Mouse (Mus musculus) midbrain, postnatal 0 days (tissue): ENCODE measurements around the gene Atg4d. TPM values are rescaled to one million over a fixed set of nuclear protein-coding genes. Genes with fewer than 3 reads are reported as not detected.
"Not testable (repeated sequence)": the region's sequence is repeated elsewhere in the genome, so short reads cannot be mapped to it uniquely, and the experiment has no call there.

Experiments
- ATAC-seq: fragments of 200-750 bp; cut with Nextera tagmentation; 2 replicates; pipeline ENCODE4 v1.8.0; 2017; ENCODE audit warnings: moderate number of reproducible peaks, mild to moderate bottlenecking, moderate TSS enrichment, moderate library complexity; ENCODE audit not compliant: low FRiP score
- DNase-seq: peaks from one replicate; pipeline ENCODE4 v3.0.0-alpha.2; 2015; ENCODE audit warnings: low spot score
- H3K27ac ChIP-seq: fragments of 300-500 bp; sonication (generic); 2 replicates; pipeline ENCODE4 v1.5.1; 2014; ENCODE audit warnings: low read depth, mild to moderate bottlenecking, low read length, mixed read lengths
- H3K27me3 ChIP-seq: fragments of 300-500 bp; sonication (generic); 2 replicates; pipeline ENCODE4 v1.6.1; 2014; ENCODE audit warnings: low read length, control low read depth, mixed read lengths; ENCODE audit not compliant: insufficient read depth
- H3K36me3 ChIP-seq: fragments of 300-500 bp; sonication (generic); 2 replicates; pipeline ENCODE4 v1.6.1; 2014; ENCODE audit warnings: low read length, control low read depth, mixed read lengths; ENCODE audit not compliant: insufficient read depth
- H3K4me1 ChIP-seq: fragments of 300-500 bp; sonication (generic); 2 replicates; pipeline ENCODE4 v1.6.1; 2014; ENCODE audit warnings: mild to moderate bottlenecking, control low read depth, antibody characterized with exemption, low read length, mixed read lengths; ENCODE audit not compliant: insufficient read depth
- H3K4me2 ChIP-seq: fragments of 300-500 bp; sonication (generic); 2 replicates; pipeline ENCODE4 v1.6.1; 2014; ENCODE audit warnings: low read depth, mild to moderate bottlenecking, low read length, mixed read lengths; ENCODE audit not compliant: poor library complexity, severe bottlenecking
- H3K4me3 ChIP-seq: fragments of 300-500 bp; sonication (generic); 2 replicates; pipeline ENCODE4 v1.5.1; 2014; ENCODE audit warnings: low read depth, mild to moderate bottlenecking, low read length, moderate library complexity
- H3K9ac ChIP-seq: fragments of 300-500 bp; sonication (generic); replicated peaks from 2 replicates; pipeline ENCODE4 v1.6.1; 2014; ENCODE audit warnings: mild to moderate bottlenecking, low read length, moderate library complexity, mixed read lengths; ENCODE audit not compliant: poor library complexity, severe bottlenecking
- H3K9me3 ChIP-seq: fragments of 300-500 bp; sonication (generic); 2 replicates; pipeline ENCODE4 v1.6.1; 2016; ENCODE audit warnings: low read length, control low read depth
- CTCF ChIP-seq: IDR thresholded peaks from 2 replicates; pipeline ENCODE4 v1.5.1; 2016; ENCODE audit warnings: antibody characterized with exemption, mild to moderate bottlenecking
- WGBS: fragments of 180-500 bp; shearing (Covaris S2); extraction: QIAGEN DNeasy Blood & Tissue Kit; methylation state at CpG from one replicate; pipeline ENCODE4 v1.1.7; 2014; 5-methylcytosine and 5-hydroxymethylcytosine counted together
- polyA plus RNA-seq: library from polyadenylated mRNA; unstranded; fragments of >200 nt; fragmentation: Nextera tagmentation; extraction: Ambion mirVana; gene quantifications from 2 replicates; pipeline ENCODE4 v1.2.1, GENCODE M21; 2015
- total RNA-seq: library from RNA; depleted of rRNA; stranded (reverse); fragments of >200 nt; gene quantifications from 2 replicates; pipeline ENCODE4 v1.2.3, GENCODE M21; 2014; rRNA removed

Atg4d gene
- total and polyA plus RNA-seq, 2 experiments from 2014 or later = 26.3 to 26.6 TPM

GRCm38 (mm10) chr9:21322211-21322916 lies 57.3 kb downstream of the Atg4d start:
- Histone ChIP-seq H3K27me3 (no peaks in the 10 kb centered on the region), H3K9ac (peak overlapping the region; percentile 20; the same call in 1 of the 2 replicates), H3K27ac (no peak overlapping the region), H3K36me3 (no peaks in the 10 kb centered on the region), H3K4me3 (no peak overlapping the region), H3K4me2 (no peak overlapping the region), H3K4me1 (peaks cover 6% of the 10 kb centered on the region; the same call in 1 of the 2 replicates), H3K9me3 (no peaks in the 10 kb centered on the region)
- no peak for ATAC-seq
- TF ChIP-seq CTCF = 0 out of 2 replicates have a peak, but pooled peaks have one; percentile 16
- 85% methylated on average over 19 of the region's 19 CpGs for WGBS
- DNase-seq = no peak

- 0 out of 2 replicates have a peak, but pooled peaks have one; percentile 0 for TF ChIP-seq CTCF
- H3K4me3 ChIP-seq, H3K27ac ChIP-seq, H3K4me2 ChIP-seq, H3K9ac ChIP-seq, ATAC-seq, DNase-seq, H3K36me3 ChIP-seq, H3K27me3 ChIP-seq, H3K9me3 ChIP-seq, H3K4me1 ChIP-seq: not testable (repeated sequence)
- 85% methylated on average over 8 of the region's 8 CpGs for WGBS
These were observed 57.8 kb downstream of the Atg4d start for GRCm38 (mm10) chr9:21322917-21323297.

- no peak for ATAC-seq
- WGBS = 91% methylated on average over 11 of the region's 11 CpGs
- no peak overlapping the region for H3K27ac ChIP-seq
- peaks cover 6% of the 10 kb centered on the region; the same call in 1 of the 2 replicates for H3K4me1 ChIP-seq
- H3K36me3 ChIP-seq = no peaks in the 10 kb centered on the region
- H3K4me2 ChIP-seq = no peak overlapping the region
- H3K4me3 ChIP-seq = no peak overlapping the region
- no peaks in the 10 kb centered on the region for H3K9me3 ChIP-seq
- H3K27me3 ChIP-seq = no peaks in the 10 kb centered on the region
- H3K9ac ChIP-seq = no peak overlapping the region
- no peak for DNase-seq
- no peak for TF ChIP-seq CTCF
These were observed 59.2 kb downstream of the Atg4d start for GRCm38 (mm10) chr9:21324269-21324668.

Other genes starting within 250 kb of the Atg4d start
- 4.5 and 5.2 TPM in 2 replicates for gene Icam1, start 249.3 kb upstream of the Atg4d start, total RNA-seq
- 3.4 and 3.6 TPM in 2 replicates for gene Icam1, start 249.3 kb upstream of the Atg4d start, polyA plus RNA-seq
- gene Icam4, start 235.9 kb upstream of the Atg4d start, total RNA-seq = not detected in 2 replicates
- gene Icam4, start 235.9 kb upstream of the Atg4d start, polyA plus RNA-seq = 0.30 TPM in 1 of 2 replicates, not detected in the other
- gene Icam5, start 233.2 kb upstream of the Atg4d start, total RNA-seq = 6.3 and 7.7 TPM in 2 replicates
- gene Icam5, start 233.2 kb upstream of the Atg4d start, polyA plus RNA-seq = 4.1 and 4.2 TPM in 2 replicates
- 10.7 TPM in 1 of 2 replicates, not detected in the other for gene Zglp1, start 198.2 kb upstream of the Atg4d start, total RNA-seq
- gene Zglp1, start 198.2 kb upstream of the Atg4d start, polyA plus RNA-seq = 0.20 TPM in 1 of 2 replicates, not detected in the other
- gene Gm49373, start 192.2 kb upstream of the Atg4d start, total RNA-seq = 2.4 and 2.7 TPM in 2 replicates
- gene Gm49373, start 192.2 kb upstream of the Atg4d start, polyA plus RNA-seq = 0.90 and 0.94 TPM in 2 replicates
- 67.3 and 81.3 TPM in 2 replicates for gene Fdx1l, start 191.7 kb upstream of the Atg4d start, total RNA-seq
- 86.5 and 95.3 TPM in 2 replicates for gene Fdx1l, start 191.7 kb upstream of the Atg4d start, polyA plus RNA-seq
- gene Gm38431, start 173.3 kb upstream of the Atg4d start, total RNA-seq = 2.1 and 5.8 TPM in 2 replicates
- 0.38 and 0.48 TPM in 2 replicates for gene Gm38431, start 173.3 kb upstream of the Atg4d start, polyA plus RNA-seq
- 38.7 and 41.0 TPM in 2 replicates for gene Raver1, start 173.3 kb upstream of the Atg4d start, total RNA-seq
- 20.2 and 20.7 TPM in 2 replicates for gene Raver1, start 173.3 kb upstream of the Atg4d start, polyA plus RNA-seq
- 9.8 and 9.9 TPM in 2 replicates for gene Tyk2, start 134.1 kb upstream of the Atg4d start, total RNA-seq
- gene Tyk2, start 134.1 kb upstream of the Atg4d start, polyA plus RNA-seq = 4.8 and 5.4 TPM in 2 replicates
- gene Cdc37, start 115.3 kb upstream of the Atg4d start, total RNA-seq = 29.0 and 37.7 TPM in 2 replicates
- 179 and 186 TPM in 2 replicates for gene Cdc37, start 115.3 kb upstream of the Atg4d start, polyA plus RNA-seq
- 40.7 and 46.5 TPM in 2 replicates for gene Pde4a, start 99.6 kb upstream of the Atg4d start, total RNA-seq
- 59.8 and 63.8 TPM in 2 replicates for gene Pde4a, start 99.6 kb upstream of the Atg4d start, polyA plus RNA-seq
- 72.5 and 89.7 TPM in 2 replicates for gene Keap1, start 25.9 kb upstream of the Atg4d start, total RNA-seq
- gene Keap1, start 25.9 kb upstream of the Atg4d start, polyA plus RNA-seq = 60.6 and 67.7 TPM in 2 replicates
- 4.2 and 5.2 TPM in 2 replicates for gene S1pr5, start 16.9 kb upstream of the Atg4d start, total RNA-seq
- gene S1pr5, start 16.9 kb upstream of the Atg4d start, polyA plus RNA-seq = 2.7 and 2.9 TPM in 2 replicates
- gene Kri1, start 22.7 kb downstream of the Atg4d start, total RNA-seq = 21.9 and 25.9 TPM in 2 replicates
- gene Kri1, start 22.7 kb downstream of the Atg4d start, polyA plus RNA-seq = 11.7 and 13.0 TPM in 2 replicates
- 93.4 and 126 TPM in 2 replicates for gene Cdkn2d, start 26.1 kb downstream of the Atg4d start, total RNA-seq
- 141 and 146 TPM in 2 replicates for gene Cdkn2d, start 26.1 kb downstream of the Atg4d start, polyA plus RNA-seq
- gene Ap1m2, start 47.0 kb downstream of the Atg4d start, total RNA-seq = 3.9 and 4.7 TPM in 2 replicates
- gene Ap1m2, start 47.0 kb downstream of the Atg4d start, polyA plus RNA-seq = 3.1 TPM in 2 replicates
- gene Slc44a2, start 55.4 kb downstream of the Atg4d start, total RNA-seq = 58.5 and 70.7 TPM in 2 replicates
- 47.1 and 52.0 TPM in 2 replicates for gene Slc44a2, start 55.4 kb downstream of the Atg4d start, polyA plus RNA-seq
- 105 and 114 TPM in 2 replicates for gene Ilf3, start 102.6 kb downstream of the Atg4d start, total RNA-seq
- 198 and 201 TPM in 2 replicates for gene Ilf3, start 102.6 kb downstream of the Atg4d start, polyA plus RNA-seq
- 37.3 and 41.0 TPM in 2 replicates for gene Qtrt1, start 146.5 kb downstream of the Atg4d start, total RNA-seq
- gene Qtrt1, start 146.5 kb downstream of the Atg4d start, polyA plus RNA-seq = 42.0 and 42.7 TPM in 2 replicates
- 67.8 and 69.2 TPM in 2 replicates for gene Dnm2, start 159.6 kb downstream of the Atg4d start, total RNA-seq
- gene Dnm2, start 159.6 kb downstream of the Atg4d start, polyA plus RNA-seq = 52.8 and 59.2 TPM in 2 replicates
- gene Tmed1, start 245.0 kb downstream of the Atg4d start, total RNA-seq = 42.5 and 46.0 TPM in 2 replicates
- gene Tmed1, start 245.0 kb downstream of the Atg4d start, polyA plus RNA-seq = 51.1 and 64.7 TPM in 2 replicates